Mouse (Mus musculus) liver, embryonic 12.5 days (tissue): ENCODE results near the gene Tnks2. TPM values are rescaled to one million over a fixed set of nuclear protein-coding genes. Genes with fewer than 3 reads are reported as not detected.

Source experiments
- ATAC-seq: fragments of 200-750 bp; cut with Nextera tagmentation; 2 replicates; pipeline ENCODE4 v1.8.0; 2017; ENCODE audit warnings: moderate number of reproducible peaks, mild to moderate bottlenecking, moderate library complexity
- H3K27ac ChIP-seq: fragments of 300-500 bp; sonication (generic); 2 replicates; pipeline ENCODE4 v1.5.1; 2016; ENCODE audit warnings: mild to moderate bottlenecking
- H3K27me3 ChIP-seq: fragments of 300-500 bp; sonication (generic); replicated peaks from 2 replicates; pipeline ENCODE4 v1.6.1; 2016; ENCODE audit warnings: mild to moderate bottlenecking, moderate library complexity
- H3K36me3 ChIP-seq: fragments of 300-500 bp; sonication (generic); 2 replicates; pipeline ENCODE4 v1.6.1; 2016; ENCODE audit warnings: mild to moderate bottlenecking, moderate library complexity
- H3K4me1 ChIP-seq: fragments of 300-500 bp; sonication (generic); 2 replicates; pipeline ENCODE4 v1.6.1; 2016
- H3K4me2 ChIP-seq: fragments of 300-500 bp; sonication (generic); 2 replicates; pipeline ENCODE4 v1.6.1; 2016; ENCODE audit warnings: mild to moderate bottlenecking, moderate library complexity
- H3K4me3 ChIP-seq: fragments of 300-500 bp; sonication (generic); 2 replicates; pipeline ENCODE4 v1.5.1; 2016; ENCODE audit warnings: mild to moderate bottlenecking, moderate library complexity
- H3K9ac ChIP-seq: fragments of 300-500 bp; sonication (generic); 2 replicates; pipeline ENCODE4 v1.6.1; 2016; ENCODE audit warnings: mild to moderate bottlenecking, moderate library complexity
- H3K9me3 ChIP-seq: fragments of 300-500 bp; sonication (generic); replicated peaks from 2 replicates; pipeline ENCODE4 v1.6.1; 2016; ENCODE audit warnings: mild to moderate bottlenecking, moderate library complexity
- WGBS: fragments of 180-500 bp; shearing (Covaris S2); methylation state at CpG from one replicate; pipeline ENCODE4 v1.1.7; 2016; ENCODE audit not compliant: insufficient replicate concordance; 5-methylcytosine and 5-hydroxymethylcytosine counted together
- polyA plus RNA-seq: library from polyadenylated mRNA; unstranded; fragments of >200 nt; fragmentation: Nextera tagmentation; extraction: Ambion mirVana; gene quantifications from 2 replicates; pipeline ENCODE4 v1.2.1, GENCODE M21; 2016

The Tnks2 gene
- polyA plus RNA-seq, 1 experiment from 2014 or later: 34.5 TPM

DNA sequence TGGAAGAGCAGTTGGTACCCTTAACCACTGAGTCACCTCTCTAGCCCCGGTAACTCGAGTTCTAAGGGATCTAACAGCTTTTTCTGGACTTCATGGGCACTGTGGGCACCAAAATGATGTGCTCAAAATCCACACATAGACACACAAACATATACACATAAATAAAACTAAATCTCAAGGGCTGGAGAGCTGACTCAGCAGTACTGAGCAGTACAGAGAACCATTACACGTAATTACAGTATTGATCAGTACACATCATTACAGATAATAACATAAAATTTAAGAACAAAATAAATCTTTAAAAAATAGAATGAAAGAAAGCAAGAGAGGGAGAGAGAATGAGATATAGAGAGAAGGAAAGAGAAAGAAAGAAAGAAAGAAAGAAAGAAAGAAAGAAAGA is 75.1 kb downstream of the Tnks2 start:
- Histone ChIP-seq H3K27me3 (peaks cover 45% of the 10 kb centered on the region), H3K4me3 (no peak overlapping the region), H3K9ac (no peak overlapping the region), H3K4me2 (no peak overlapping the region), H3K9me3 (no peaks in the 10 kb centered on the region), H3K27ac (no peak overlapping the region), H3K36me3 (no peaks in the 10 kb centered on the region), H3K4me1 (peaks cover 7% of the 10 kb centered on the region)
- ATAC-seq: no peak
- 72% methylated on average over 3 of the region's 3 CpGs for WGBS

DNA sequence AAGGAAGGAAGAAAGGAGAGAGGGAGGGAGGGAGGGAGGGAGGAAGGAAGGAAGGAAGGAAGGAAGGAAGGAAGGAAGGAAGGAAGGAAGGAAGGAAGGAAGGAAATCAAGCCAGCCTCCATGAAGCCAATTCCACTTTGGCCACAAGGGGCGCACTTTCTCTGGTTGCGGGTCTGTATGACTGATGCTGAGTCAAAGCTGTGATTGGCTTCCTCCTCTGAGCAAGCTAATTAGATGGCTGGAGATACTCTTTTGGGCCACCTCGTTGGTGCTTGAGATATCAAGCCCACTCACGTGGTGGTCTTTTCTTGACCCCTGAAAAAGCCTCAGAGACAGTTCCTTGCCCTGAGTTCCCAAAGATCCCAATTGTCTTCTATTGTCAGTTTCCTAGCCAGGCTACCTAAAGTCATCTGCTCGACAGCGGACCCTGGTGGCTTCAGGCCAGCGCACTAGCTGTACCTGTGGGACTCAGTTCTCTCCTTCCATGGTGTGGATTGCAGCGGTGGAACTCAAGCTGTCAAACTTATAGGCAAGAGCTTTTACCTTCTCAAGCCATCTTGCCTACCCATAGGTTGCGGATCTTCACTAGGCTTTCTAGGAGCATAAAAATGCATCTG is 75.8 kb downstream of the Tnks2 start:
- peaks cover 39% of the 10 kb centered on the region for H3K27me3 ChIP-seq
- peak; percentile 62; the same call in 1 of the 2 replicates for ATAC-seq
- H3K9me3 ChIP-seq: no peaks in the 10 kb centered on the region
- no peak overlapping the region for H3K9ac ChIP-seq
- H3K4me1 ChIP-seq: peaks cover under 1% of the 10 kb centered on the region; the same call in 1 of the 2 replicates
- no peak overlapping the region for H3K4me3 ChIP-seq
- H3K27ac ChIP-seq: no peak overlapping the region
- 16% methylated on average over 9 of the region's 9 CpGs for WGBS
- H3K36me3 ChIP-seq: no peaks in the 10 kb centered on the region
- H3K4me2 ChIP-seq: no peak overlapping the region

DNA sequence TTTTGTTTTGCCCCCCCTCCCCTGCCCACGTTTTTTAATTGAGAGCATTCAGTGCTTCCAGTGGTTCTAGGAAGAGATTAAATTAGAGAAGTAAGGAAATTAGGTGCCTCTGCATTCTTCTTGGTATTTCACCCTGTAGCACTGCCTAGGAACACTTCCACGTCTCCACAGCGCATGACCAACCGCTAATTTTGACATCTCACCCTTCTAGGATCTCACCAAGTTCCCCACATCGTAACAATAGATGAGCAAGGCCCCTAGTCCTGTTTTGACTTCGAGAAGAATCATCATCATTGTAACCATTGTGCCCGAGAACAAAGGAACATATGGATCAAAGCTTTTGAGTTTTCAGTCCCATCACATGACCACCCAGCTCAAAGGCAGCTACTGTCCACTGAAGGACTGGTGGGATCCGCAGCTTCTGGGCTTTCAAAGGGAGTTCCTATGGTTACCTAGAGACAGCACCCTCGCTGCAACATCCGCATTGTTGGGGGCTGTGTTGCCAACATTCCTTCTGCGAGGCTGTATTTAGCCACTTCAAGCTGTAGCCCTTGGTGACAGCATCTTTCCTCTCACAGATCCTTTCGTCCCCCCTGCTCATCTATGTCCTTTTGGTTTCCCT is 76.5 kb downstream of the Tnks2 start:
- no peak overlapping the region for H3K9ac ChIP-seq
- no peak for ATAC-seq
- peaks cover 35% of the 10 kb centered on the region for H3K27me3 ChIP-seq
- H3K4me2 ChIP-seq: no peak overlapping the region
- no peak overlapping the region for H3K4me3 ChIP-seq
- WGBS: 39% methylated on average over 12 of the region's 12 CpGs
- no peak overlapping the region for H3K27ac ChIP-seq
- no peaks in the 10 kb centered on the region for H3K36me3 ChIP-seq
- H3K9me3 ChIP-seq: no peaks in the 10 kb centered on the region
- H3K4me1 ChIP-seq: no peaks in the 10 kb centered on the region

DNA sequence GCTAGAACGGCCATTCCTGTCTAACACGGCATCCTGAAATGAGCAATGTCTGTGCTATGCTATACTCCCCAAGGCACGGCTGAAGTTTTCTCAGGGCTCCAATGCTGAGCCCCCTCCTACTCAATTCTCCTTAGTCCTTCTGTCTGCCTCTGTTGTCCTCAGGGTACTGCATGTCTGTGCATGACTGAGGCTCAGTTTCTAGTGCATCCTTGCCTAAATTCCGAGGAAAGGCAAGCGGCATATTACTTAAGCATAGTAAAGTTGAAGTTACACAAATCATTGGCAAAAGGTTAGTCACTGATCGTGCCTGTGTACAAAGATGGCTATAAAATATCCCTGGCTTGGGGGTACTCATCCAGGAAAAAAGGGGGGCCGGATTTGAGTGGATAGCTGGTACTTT is 79.0 kb downstream of the Tnks2 start:
- no peaks in the 10 kb centered on the region for H3K9me3 ChIP-seq

DNA sequence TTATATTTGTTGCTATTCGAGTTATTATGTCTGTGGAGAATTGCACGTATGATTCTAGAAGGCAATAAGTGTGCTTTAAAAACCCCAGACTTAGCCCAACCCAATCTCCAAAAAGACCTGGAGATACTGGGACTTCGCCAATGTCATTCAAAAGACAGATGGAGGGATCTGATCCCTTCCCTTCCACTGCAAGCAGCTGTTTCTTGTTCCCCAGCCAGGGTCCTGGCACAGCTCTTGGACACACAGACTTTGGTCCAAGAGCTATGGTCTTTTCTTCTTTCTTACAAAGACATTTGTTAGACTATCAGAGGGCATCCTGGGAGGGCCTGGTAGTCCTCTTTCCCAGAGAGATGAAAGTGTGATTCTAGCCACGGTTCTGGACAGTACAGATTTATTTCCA is 82.2 kb downstream of the Tnks2 start:
- H3K9me3 ChIP-seq: no peaks in the 10 kb centered on the region
- WGBS: 65% methylated on average over 4 of the region's 4 CpGs
- H3K9ac ChIP-seq: no peak overlapping the region
- H3K4me2 ChIP-seq: no peak overlapping the region
- ATAC-seq: no peak
- H3K27ac ChIP-seq: no peak overlapping the region
- H3K4me3 ChIP-seq: no peak overlapping the region
- peaks cover 38% of the 10 kb centered on the region for H3K27me3 ChIP-seq
- H3K4me1 ChIP-seq: peaks cover 24% of the 10 kb centered on the region
- H3K36me3 ChIP-seq: no peaks in the 10 kb centered on the region

More for the DNA sequence above, 79.0 kb downstream of the Tnks2 start:
- WGBS: 77% methylated on average over 7 of the region's 7 CpGs
- H3K4me3 ChIP-seq: no peak overlapping the region
- H3K27me3 ChIP-seq: peaks cover 39% of the 10 kb centered on the region
- no peak overlapping the region for H3K27ac ChIP-seq
- no peak for ATAC-seq
- H3K36me3 ChIP-seq: no peaks in the 10 kb centered on the region
- no peak overlapping the region for H3K9ac ChIP-seq
- H3K4me1 ChIP-seq: peaks cover 6% of the 10 kb centered on the region
- no peak overlapping the region for H3K4me2 ChIP-seq

DNA sequence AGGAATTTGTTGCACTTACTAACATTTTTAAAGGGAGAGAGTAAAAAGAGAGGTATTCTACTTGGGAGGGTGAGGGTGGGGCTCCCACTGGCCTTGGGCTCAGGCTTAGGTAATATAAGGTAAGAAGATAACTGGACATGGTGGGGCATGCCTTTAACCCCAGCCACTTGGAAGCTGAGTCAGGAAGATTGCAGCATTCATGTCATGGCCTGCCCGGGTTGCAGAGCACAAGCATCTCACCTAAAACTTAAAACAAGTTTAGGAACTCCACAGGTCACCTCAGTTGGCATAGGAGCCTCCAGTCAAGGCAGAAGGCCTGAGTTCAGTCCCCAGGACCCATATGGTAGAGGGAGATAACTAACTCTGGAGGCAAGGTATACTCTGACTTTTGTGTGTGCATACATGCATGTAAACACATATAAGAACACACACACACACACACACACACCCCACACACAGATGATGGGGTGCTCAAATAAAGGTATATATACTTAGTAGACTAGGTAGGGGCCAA is 82.9 kb downstream of the Tnks2 start:
- no peak for ATAC-seq
- Histone ChIP-seq H3K27me3 (peaks cover 31% of the 10 kb centered on the region), H3K4me1 (peaks cover 24% of the 10 kb centered on the region), H3K9ac (no peak overlapping the region), H3K4me2 (no peak overlapping the region), H3K36me3 (no peaks in the 10 kb centered on the region), H3K9me3 (no peaks in the 10 kb centered on the region), H3K27ac (no peak overlapping the region), H3K4me3 (no peak overlapping the region)
- 48% methylated on average over 1 of the region's 1 CpGs for WGBS

DNA sequence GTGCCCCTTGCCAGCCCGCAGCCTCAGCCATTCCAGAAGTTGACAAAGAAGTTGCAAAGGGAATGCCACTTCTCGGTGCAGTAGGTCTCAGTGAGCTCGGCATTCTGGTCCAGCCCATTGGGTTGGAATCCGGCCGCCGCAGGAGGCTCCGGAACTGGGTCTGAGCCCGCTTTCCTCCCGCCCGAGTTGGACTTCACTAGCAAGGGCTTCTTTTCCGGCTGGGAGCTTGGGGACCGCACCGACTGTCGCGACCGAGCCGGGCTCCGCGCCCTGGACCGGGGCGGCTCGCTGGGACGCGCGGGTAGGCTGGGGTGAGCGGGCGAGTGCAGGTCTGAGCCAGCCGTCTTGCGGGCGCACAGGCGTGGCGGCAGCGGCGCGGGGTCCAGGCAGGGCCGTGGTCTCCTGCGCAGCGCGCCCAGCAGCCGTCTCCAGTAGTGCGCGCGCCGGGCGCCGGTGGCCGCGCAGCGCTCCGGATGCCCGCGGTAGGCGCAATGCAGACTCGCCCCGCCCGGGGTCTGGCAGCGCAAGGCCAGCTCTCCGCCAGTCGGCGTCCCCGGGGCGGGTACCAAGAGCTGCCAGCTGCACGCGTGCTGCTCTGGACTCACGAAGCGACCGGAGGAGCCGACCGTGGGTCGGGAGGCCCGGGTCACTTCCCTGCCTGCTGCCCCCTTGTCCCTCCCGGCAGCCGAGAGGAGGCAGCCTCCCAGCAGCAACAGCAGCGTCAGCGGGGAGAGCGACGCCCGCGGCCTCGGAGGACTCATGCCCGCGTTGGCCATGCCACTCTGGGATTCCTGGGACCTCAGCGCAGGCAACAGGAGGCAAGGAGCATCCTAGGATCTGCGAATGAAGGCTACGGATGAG is 84.6 kb downstream of the Tnks2 start:
- peaks cover 15% of the 10 kb centered on the region for H3K27me3 ChIP-seq
- peak overlapping the region; percentile 92 for H3K4me2 ChIP-seq
- H3K27ac ChIP-seq: peak overlapping the region; percentile 74
- H3K4me3 ChIP-seq: peak overlapping the region; percentile 76
- ATAC-seq: peak; percentile 80
- H3K36me3 ChIP-seq: no peaks in the 10 kb centered on the region
- peak overlapping the region; percentile 76 for H3K9ac ChIP-seq
- no peaks in the 10 kb centered on the region for H3K9me3 ChIP-seq
- peaks cover 24% of the 10 kb centered on the region for H3K4me1 ChIP-seq
- WGBS: 1% methylated on average over 85 of the region's 85 CpGs

DNA sequence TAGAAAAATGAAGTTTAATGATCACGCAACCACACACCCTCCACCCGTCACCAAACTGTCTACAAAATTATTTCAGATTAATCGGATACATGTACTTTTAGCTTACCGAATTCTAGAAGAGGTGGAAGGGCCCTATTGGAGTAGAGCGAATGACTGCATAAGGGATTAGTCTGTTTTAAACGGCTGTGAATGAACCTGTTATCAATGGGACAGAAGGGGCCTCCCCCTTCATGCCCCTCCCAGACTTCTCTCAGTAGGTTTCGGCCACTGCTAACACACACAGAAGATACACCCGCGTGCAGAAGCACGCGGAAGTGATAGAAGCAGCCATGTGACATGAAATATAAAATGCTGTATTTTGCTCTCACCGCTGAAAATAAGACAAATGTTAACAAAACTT is 85.4 kb downstream of the Tnks2 start, which contains the start of gene Fgfbp3:
Fgfbp3 (minus strand) TSS at position 150 of the 400 bp plus-strand sequence.
- WGBS: 4% methylated on average over 12 of the region's 12 CpGs
- peaks cover 24% of the 10 kb centered on the region for H3K4me1 ChIP-seq
- H3K27ac ChIP-seq: peak within 1 kb of the TSS; percentile 74
- H3K4me3 ChIP-seq: peak within 1 kb of the TSS; percentile 76
- H3K36me3 ChIP-seq: no peaks in the 10 kb centered on the region
- peaks cover 15% of the 10 kb centered on the region for H3K27me3 ChIP-seq
- H3K4me2 ChIP-seq: peak within 1 kb of the TSS; percentile 92
- ATAC-seq: peak; percentile 83
- peak within 1 kb of the TSS; percentile 76 for H3K9ac ChIP-seq
- no peaks in the 10 kb centered on the region for H3K9me3 ChIP-seq

DNA sequence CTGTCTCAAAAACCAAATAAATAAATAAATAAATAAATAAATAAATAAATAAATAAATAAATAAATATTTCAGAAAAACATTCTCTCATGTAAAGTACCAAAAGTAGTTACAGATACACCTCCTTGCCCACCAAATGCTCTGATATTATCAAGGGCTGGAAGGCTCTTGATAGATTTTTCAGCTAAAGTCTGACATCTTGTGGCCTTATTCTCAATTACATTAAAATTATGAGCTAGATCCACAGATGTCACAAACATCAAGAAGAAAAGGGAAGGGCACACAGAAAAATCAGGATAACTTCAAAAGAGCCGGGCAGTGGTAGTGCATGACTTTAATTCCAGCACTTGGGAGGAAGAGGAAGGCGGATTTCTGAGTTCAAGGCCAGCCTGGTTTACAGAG is 88.0 kb downstream of the Tnks2 start:
- H3K36me3 ChIP-seq: no peaks in the 10 kb centered on the region
- no peak overlapping the region for H3K27ac ChIP-seq
- H3K4me1 ChIP-seq: peaks cover 29% of the 10 kb centered on the region
- H3K9me3 ChIP-seq: no peaks in the 10 kb centered on the region
- H3K9ac ChIP-seq: no peak overlapping the region
- H3K27me3 ChIP-seq: peaks cover 11% of the 10 kb centered on the region
- H3K4me2 ChIP-seq: no peak overlapping the region
- WGBS: 37% methylated on average over 2 of the region's 2 CpGs
- no peak for ATAC-seq
- H3K4me3 ChIP-seq: no peak overlapping the region

DNA sequence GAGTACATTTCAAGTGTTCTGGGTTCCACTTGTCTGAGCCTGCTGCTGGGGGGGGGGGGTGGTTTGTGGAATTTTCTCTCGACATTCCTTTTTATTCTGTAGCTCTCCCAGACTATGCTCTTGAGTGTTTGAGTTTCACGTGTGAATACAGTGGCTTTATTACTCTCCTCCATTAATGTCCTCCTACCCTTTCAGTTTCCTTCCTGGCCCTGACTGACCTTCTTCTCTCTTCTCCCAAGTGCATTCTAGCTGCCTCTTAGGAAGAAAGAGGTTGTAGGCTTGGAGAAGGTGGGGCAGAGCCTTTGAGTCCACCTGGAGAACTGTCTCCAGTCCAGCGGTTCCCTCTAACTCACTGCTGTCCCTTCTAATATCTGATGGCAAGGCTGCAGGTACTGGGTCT is 88.9 kb downstream of the Tnks2 start:
- ATAC-seq: no peak
- no peak overlapping the region for H3K4me3 ChIP-seq
- peaks cover 35% of the 10 kb centered on the region for H3K4me1 ChIP-seq
- H3K9me3 ChIP-seq: no peaks in the 10 kb centered on the region
- no peak overlapping the region for H3K27ac ChIP-seq
- no peaks in the 10 kb centered on the region for H3K36me3 ChIP-seq
- H3K4me2 ChIP-seq: no peak overlapping the region
- peaks cover 11% of the 10 kb centered on the region for H3K27me3 ChIP-seq
- H3K9ac ChIP-seq: no peak overlapping the region
- 64% methylated on average over 3 of the region's 3 CpGs for WGBS

DNA sequence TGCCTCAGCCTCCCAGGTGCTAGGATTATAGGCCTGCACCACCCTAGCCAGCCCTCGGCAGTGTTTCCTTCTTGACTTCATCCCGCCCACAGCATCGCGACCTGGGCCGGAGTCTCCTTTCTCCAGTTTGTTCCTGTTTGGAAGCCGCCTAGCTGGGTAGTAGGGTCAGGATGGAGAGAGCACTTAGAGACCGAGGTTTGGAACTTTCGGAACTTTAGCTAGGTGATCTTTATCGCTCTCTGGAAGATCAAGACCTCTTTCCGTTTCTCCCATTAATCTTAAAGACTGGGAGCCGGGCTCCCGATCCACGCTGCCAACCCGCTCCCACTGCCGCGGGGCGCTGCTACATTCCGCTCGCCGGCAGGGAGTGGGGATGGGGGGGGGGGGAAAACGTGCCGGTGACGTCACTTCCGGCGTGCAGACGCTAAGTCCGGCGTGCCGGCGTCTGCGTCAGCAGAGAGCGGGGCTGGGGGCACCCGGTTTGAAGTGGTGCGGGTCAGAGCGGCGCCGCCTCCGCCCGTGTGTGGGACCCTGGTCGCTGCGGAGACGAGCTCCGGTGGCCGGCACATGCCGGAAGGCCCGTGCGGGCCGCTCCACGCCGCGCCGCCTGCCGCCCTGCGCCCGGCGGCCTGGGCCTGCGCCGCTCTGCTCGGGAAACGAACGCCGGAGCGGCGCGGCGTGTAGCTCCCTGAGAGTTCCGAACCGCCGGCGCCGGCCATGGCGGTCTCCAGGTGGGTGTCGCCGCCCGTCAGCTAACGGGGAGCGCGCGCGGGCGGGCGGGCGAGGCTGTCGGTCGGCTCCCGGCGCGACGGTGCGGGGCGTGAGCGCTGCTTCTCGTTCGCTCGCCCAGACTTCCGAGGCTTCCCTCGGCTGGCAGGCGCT is 91.9 kb downstream of the Tnks2 start, which contains the start of gene Btaf1:
Btaf1 (plus strand) TSS at position 409 of the 882 bp plus-strand sequence.
- WGBS: under 1% methylated on average over 80 of the region's 98 CpGs
- peak within 1 kb of the TSS; percentile 99 for H3K27ac ChIP-seq
- H3K4me2 ChIP-seq: peak within 1 kb of the TSS; percentile 76
- peaks cover 44% of the 10 kb centered on the region for H3K4me1 ChIP-seq
- H3K4me3 ChIP-seq: peak within 1 kb of the TSS; percentile 98
- H3K9ac ChIP-seq: peak within 1 kb of the TSS; percentile 98
- peak; percentile 94 for ATAC-seq
- H3K27me3 ChIP-seq: no peaks in the 10 kb centered on the region
- H3K36me3 ChIP-seq: peaks cover 7% of the 10 kb centered on the region
- no peaks in the 10 kb centered on the region for H3K9me3 ChIP-seq
